16 mouse cellular contexts compared by ENCODE assay signal in the genomic region with DNA sequence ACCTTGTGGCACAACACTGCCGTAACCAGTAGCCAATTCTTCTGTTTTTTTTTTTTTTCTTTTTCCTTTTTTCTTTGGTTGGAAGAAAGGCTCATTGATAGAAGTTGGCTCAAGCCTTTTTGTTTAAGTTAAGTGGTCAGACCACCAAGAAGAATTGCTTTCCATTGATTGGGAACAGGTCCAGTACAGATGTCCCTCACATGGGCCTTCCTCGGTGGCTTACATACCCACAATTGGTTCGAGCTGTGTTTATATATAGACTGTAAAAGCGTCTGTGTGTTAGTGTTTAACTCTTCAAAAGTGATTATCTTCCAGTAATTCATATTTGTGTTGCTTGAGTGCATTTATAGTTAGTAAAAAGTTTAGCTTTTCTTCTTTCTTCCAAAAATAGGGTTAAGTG.
"Had no signal": no experiment of that assay in that cellular context is flagged by ENCODE, and none has a peak within 500 bp of the region (broad histone marks: within the 10 kb centered on the region; RNA-seq: fewer than 3 reads in every experiment).

No protein-coding gene starts in this region.

- H3K4me1 ChIP-seq: megakaryocyte, embryonic 14.5 days had no signal

- DNase-seq: kidney, adult 18-20 months; kidney, postnatal 10 days; kidney, postnatal 4 days; retina, postnatal 1 day; right cerebral cortex, postnatal 4 days; spleen, adult 18-20 months; thymus, adult 2 months; thymus, postnatal 36 days had no signal

- H3K4me2 ChIP-seq: limb, embryonic 12.5 days; midbrain, embryonic 12.5 days; neural tube, embryonic 13.5 days had no signal

- H3K9ac ChIP-seq: limb, embryonic 12.5 days; liver, embryonic 14.5 days; midbrain, embryonic 12.5 days; neural tube, embryonic 13.5 days had no signal

- ATAC-seq: midbrain, embryonic 16.5 days had no signal

- H3K27ac ChIP-seq: layer of hippocampus, adult 2 months; limb, embryonic 12.5 days; liver, embryonic 14.5 days; macrophage; midbrain, embryonic 12.5 days; neural tube, embryonic 13.5 days had no signal

- H3K4me3 ChIP-seq: layer of hippocampus, adult 2 months; limb, embryonic 12.5 days; megakaryocyte, embryonic 14.5 days; midbrain, embryonic 12.5 days; neural tube, embryonic 13.5 days had no signal

- H3K9me3 ChIP-seq: midbrain, embryonic 12.5 days; neural tube, embryonic 13.5 days had no signal

- H3K27me3 ChIP-seq: limb, embryonic 12.5 days; megakaryocyte, embryonic 14.5 days; midbrain, embryonic 12.5 days; neural tube, embryonic 13.5 days had no signal

- H3K36me3 ChIP-seq: limb, embryonic 12.5 days; midbrain, embryonic 12.5 days; neural tube, embryonic 13.5 days had no signal
